Mouse (Mus musculus) forelimb bud, embryonic 11.5 days (tissue): Measurements from ENCODE around the gene Zbtb25.

Experiments used
- DNase-seq: peaks from one replicate; pipeline ENCODE4 v3.0.0-alpha.2; 2012; ENCODE audit warnings: low read depth, low spot score

Zbtb25 gene

DNA sequence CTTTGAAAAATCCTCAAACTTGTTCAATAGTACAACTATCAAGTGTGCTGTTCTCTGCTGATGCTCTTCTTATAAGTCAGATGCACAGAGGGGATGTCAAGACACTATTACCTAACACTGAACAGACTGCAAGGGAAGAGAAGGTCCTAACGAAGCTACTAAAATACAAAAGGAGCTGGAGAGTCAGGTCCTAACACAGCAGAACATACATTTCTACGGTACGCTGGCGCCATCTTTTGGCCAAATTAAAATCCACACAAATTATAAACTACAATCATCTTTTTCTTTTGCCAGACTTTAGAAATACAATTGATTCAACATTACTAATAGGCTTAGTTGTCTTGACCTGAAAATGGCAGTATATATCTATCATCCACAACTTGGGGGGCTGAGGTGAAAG, 28.3 kb downstream of the Zbtb25 start:
- DNase-seq, result peak; percentile 56

DNA sequence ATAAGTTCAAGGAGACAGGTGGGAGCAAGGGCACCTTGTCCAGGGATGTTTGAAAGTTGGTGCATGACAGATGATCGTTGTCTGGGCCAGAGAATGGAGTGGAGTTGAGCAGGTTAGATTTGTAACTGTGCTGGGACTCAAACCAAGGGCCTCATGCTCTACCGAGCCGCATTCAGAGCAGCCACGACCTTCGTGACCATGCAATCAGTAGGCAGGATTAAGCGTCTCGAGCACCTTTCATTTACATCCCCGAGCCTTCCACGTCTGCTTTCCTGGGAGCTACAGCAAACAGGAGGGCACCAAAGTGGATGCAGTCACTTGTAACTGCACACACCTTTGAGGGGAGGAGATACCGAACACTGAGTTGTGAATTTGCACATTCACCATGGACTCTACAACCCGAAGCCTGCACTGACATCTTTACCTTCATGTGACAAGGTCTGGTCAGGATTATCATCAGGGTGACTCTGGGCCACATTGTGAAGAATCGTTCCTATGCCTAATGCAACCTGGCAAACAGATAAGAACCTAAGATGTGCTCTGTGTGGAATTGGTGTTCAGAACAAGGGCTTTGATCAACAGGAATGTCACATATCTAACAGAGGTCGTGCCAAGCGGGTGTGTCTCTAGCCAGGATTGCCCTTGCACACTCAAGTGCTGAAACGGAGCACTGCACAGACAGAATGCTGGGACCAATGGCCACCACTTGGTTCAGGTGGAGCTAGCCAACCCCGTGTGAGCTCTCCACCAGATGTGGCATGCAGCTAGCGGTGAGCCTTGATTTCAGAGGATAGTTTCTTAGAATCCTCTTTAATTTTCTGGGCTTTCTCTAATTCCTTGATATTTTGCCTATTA, 33.1 kb downstream of the Zbtb25 start:
- no peak for DNase-seq

DNA sequence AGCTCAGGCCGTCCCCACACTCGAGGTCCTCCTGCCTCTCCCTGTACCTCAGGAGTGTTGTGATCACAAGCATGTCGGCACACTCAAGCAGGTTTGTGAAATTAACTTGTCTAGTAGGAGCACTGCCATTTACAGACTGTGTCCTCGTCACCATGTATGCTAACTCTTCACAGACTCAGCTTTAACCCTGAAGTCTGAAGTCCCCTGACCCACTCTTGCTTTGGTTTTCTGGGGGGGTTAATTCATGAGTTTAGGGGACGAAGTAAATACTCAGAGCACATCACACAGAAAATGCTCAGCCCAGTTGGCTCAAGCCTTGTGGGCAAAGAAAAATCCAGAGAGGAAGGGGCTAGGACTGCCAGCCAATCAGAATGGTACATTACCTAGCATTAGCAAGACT, 33.8 kb downstream of the Zbtb25 start:
- no peak for DNase-seq

DNA sequence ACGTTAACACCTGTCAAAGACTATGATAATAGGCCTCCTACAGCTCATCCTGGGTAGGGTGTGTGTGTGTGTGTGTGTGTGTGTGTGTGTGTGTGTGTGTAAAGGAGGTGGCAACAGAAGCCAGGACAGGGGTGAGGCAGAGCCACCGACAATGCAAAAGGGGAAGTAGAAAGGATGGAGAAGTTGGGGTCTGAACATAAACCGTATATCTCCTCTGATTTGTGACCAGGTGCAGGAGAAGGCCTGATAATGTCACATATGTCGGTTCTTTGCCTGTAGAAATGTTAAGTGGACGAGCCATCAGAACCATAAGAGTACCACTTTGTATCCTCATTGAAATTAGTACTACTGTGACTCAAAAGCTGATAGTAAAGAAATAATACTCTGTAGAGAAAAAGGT, 35.7 kb downstream of the Zbtb25 start:
- DNase-seq, result no peak

DNA sequence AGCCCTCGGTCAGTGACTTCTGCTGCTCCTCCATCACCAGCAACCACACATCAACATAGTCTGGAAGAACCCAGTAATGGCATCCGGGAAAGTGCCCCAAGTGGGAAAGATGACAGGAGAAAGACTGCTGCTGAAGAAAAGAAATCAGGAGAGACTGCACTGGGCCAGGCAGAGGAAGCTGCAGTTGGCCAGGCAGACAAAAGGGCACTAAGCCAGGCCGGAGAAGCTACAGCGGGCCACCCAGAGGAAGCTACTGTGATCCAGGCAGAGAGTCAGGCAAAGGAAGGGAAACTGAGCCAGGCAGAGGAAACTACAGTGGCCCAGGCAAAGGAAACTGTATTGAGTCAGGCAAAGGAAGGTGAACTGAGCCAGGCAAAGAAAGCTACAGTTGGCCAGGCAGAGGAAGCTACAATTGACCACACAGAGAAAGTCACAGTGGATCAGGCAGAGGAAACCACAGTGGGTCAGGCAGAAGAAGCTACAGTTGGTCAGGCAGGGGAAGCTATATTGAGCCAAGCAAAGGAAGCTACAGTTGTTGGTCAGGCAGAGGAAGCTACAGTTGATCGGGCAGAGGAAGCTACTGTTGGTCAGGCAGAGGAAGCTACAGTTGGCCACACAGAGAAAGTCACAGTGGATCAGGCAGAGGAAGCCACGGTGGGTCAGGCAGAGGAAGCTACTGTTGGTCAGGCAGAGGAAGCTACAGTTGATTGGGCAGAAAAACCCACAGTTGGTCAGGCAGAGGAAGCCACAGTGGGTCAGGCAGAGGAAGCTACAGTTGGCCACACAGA, 40.6 kb downstream of the Zbtb25 start:
- DNase-seq, result no peak

DNA sequence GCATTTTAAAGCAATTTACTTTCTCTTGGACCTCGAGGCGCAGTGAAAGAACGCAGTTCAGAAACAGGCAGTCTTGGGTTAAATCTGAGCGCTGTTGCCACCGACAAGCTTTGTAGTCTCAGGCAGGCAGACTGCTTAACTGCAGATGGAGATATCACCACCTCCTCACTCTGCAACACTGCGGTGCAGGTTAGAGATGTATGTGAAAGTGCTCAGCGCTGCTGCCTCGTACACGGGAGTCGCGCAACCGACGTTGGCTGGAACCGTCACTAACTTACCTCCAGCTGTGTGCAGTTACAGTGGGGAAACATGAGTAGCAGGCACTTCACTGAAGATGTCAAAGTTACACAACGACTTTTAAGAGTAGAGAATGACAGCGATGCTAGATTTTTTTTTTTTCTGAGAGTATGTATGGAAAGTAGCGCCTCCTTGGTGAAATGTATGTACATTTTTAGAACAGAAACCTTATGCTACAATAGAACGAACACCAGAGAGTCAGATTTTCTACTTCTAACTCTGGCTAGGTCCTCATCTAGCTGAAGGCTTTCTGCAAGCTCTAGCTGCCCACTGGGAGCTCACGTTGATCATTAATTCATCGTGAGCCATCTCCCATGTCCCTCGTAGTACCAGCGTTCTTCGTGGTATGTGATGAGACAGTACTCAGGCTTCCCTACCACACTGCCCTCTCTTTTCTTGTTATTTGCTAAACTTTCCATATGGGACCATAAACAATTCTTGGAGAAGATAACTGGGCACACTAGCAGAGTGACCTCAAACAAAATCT, 42.8 kb downstream of the Zbtb25 start:
- no peak for DNase-seq

DNA sequence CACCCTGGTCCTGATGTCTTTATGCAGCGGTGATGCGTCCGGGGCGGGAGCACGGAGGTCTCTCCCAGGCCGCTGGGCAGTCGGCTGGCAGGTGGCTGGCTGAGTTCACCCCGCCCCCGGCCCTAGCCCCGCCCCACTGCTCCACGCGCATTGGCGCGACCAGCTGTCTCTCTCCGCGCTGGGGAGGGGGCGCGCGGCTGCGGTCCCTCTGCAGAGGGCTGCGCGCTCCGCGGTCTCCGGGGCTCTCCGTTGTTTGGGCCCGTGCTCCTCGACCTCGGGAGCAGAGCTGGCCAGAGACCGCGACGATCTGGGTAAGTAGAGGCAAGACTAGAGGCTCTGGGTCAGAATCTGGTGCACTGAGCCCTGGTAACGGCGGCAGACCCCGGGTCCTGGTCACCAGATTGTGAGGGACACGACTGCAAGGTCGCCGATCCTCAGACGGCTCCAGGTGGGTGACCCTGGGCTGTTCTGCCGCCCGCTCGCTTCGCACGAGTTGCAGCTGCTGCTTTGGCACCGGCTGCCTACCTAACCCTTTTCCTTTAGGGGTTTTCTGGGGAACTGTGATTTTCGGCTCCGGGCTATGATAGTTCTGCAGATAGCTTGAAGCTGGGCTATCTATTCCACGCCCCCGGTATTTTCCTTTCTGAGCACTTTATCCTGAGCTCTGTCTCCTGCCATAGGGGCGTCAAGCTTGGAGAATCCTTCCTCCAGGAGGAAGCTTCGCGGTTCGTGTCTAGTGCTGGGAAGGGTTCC, 44.5 kb downstream of the Zbtb25 start, which contains the start of gene Akap5:
TSS of gene Akap5 (plus strand) at position 213 of the 753 bp plus-strand sequence.
- peak; percentile 70 for DNase-seq

DNA sequence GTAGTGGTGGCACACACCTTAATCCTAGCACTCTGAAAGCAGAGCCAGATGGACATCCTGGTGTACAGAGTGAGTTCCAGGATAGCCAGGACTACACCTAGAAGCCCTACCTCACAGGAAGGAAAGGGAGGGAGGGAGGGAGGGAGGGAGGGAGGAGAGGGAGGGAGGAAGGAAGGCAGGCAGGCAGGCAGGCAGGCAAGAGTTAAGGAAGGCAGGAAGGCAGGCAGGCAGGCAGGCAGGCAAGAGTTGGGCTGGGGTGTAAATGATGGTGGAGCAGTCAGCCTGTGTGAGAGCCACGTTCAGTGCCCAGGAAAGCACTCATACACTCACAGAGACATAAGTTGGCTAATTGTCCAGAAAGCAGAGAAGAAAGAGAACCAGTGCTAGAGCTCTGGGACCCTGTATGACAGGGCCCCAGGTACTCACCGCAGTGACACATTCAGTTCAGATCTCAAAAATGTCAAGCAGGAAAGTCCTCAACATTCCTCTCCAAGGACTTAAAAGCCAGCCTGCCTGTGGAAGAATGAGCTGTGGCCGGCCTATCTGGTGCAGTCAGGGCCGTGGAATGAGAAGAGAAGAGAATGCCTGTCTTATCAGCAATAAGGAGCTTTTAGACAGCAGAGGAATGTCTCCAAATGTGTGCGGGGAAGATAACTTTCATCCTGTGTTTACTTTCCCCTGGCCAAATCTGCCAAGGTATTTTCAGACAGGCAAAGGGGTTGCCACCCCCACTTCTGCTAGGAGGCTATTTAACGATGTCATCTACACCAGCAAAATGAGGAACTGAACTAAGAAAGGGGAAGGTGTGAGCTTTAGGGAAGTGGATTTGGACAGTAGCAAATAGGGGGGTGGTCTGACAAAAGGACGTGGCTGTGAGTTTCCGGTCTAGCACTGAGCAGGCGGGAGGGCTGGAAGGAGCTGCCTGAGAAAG, 50.9 kb downstream of the Zbtb25 start:
- DNase-seq, result no peak

DNA sequence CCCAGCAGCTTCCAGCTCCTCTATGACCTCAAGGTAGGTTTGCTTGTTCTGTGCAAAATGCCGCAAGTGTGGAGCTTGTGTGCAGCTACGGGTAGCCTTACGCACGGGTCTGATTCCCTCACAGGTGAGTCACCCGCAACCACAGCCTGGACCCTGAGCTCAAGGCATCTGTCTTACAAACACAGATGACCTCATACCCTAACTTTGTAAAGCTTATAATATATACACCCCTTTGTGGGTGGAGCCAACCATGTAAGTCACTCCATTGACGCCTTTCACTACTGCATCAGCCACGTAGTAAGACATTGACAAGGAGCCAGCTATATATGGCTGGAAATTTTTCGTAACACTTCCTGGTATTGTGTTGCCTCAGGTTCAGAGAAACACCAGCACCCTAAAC, 57.5 kb downstream of the Zbtb25 start:
- DNase-seq, result no peak

DNA sequence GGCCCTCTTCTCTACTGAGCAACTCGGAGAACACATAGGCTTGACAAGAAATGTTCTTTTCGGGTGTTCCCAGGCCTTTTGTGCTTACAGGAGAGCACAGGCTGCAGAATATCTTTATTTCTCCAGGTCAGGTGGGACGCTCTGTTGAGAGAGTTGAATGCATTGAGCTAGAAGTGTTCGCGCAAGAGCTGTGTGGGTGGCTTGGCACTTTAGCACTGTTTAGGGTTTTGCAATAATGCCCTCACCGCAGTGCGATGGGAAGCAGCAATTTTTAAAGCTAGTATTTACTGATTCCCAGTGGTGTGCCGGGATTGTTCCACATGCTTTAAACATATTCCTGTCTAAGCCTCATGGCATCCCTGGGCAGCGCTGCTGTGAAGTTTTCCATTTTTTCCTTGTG, 58.2 kb downstream of the Zbtb25 start:
- no peak for DNase-seq

DNA sequence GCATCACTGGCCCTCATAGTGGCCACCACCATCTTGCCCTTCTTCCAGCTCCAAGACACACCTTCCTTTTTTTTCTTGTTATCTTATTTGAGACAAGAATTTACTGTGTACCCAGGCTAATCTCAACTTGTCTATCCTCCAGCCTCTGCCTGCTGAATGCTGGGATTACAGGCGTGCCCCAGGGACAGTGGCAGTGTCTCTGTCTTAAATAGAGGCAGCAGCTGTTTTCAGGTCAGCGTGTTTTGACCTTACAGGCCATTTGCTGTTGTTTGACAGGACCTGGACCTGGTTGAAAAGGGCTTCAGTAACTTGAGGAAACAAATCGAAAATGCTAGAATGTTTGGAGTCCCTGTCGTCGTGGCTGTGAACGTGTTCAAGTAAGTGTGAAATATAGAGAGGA, 58.8 kb downstream of the Zbtb25 start:
- DNase-seq, result no peak

DNA sequence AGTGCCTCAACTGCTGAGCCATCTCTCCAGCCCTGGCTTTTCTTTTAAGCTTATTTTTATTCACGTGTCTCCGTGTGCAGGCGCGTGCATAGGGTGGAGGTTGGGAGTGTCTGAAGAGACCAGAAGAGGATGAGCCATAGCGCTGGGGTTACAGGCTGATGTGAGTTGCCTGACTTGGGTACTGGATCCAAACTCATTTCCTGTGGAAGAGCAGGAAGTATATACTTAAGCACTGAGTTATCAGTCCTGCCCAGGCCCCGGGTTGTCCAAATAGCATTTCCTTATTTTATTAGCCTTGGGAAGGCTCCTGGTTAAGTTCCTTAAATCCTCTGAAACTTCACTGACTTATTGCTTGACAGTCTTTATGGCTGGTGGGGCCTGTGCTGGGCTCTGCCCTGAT, 59.4 kb downstream of the Zbtb25 start:
- no peak for DNase-seq

DNA sequence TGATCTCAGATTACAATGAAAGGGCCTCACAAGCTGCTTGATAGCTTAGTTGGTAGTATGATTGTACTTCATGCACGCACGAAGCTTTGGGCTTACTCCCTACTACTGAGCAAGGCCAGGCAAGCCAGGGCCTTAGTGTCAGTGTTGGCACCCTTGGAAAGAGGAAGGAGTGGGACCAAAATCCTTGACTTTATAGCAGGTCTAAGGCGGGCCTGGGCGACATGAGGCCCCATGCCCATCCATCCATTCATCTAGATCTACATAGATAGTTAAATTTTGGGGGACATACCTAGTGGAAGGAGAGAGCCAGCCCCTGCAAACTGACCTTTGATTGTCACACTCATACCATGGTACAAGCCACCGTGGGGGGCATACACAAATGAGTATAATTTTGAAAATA, 61.0 kb downstream of the Zbtb25 start:
- DNase-seq, result no peak

DNA sequence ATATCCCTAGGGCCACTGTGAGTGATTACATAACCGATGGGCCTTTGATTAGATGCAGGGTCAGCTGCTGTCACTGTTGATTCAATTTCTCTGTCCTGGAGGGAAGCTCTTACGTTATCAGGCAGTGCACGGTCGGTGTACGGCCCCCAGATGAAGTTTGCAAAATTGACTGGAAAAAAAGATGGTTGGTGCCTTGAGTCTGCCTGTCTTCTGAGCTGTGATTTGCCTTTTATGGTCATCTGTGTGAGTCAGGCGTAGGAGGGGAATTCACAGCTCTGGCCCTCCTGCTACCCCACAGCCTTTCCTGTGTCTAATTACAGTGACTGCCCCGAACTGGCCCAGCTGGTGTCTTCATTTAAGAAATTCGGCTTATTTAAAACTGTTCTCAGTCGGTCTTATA, 61.4 kb downstream of the Zbtb25 start:
- DNase-seq, result no peak

DNA sequence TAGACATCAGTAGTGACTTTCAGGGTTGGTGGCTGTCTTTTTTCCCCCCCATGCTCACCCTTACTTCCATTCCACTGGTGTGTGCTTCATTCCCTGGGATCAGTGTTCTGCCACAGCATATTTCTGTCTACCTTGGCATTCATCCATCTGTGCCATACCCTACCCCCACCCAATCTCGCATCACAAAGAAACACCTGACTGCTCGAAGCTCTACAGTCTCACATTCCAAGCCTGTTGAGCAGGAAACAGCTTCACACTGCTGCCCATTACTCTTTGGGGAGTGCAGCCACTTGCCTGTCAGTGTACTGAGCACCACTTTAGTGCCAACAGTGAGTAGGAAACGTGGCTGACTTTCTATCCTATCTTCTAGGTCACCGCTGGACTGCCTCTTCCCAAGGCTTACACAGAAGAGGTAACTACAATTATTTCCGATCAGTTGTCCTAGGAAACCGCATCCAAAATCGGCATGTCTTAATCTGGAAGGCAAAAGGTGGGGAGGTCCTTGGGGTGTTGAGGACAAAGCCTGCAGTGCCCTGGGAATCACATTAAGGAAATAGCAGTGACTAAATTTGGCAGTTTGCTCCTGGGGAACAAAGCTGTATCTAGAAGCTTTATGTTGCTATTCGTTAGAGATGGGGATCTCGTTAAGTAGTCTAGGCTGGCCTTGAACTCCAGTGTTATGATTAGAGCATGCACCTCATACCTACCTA, 62.4 kb downstream of the Zbtb25 start:
- DNase-seq, result no peak

DNA sequence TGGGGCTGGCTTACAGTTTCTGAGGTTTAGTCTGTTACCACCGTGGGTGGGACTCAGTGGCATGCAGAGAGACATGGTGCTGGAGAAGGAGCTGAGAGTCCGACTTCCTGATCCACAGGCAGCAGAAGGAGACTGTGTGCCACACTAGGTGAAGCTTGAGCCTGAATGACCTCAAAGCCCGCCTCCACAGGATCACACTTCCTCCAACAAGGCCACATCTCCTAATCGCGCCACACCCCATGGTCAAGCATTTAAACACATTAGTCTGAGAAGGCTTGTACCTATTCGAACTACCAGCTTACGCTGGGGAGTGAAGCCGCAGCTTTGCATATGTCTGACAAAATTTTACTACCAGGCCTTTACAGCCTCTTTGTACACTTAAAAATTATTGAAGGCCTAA, 64.3 kb downstream of the Zbtb25 start:
- DNase-seq, result no peak

DNA sequence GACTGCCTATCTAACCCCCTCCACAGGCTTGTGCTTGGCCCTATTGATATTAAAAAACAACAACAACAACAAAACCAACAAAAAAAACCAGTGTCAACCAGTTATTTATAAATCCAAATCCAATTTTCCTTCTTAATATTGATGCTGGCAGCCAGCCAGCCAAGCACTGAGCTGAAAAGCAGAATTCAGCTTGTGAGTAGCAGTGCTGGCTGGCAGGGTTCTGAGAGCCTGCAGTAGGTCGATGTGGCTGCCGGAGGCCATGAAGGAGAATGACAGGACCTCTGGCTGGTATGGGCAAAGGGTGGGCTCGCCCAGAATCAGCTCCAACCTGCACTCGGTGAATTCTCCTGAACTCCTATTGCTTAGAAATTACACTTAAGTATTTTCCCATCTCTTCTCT, 65.2 kb downstream of the Zbtb25 start:
- no peak for DNase-seq

DNA sequence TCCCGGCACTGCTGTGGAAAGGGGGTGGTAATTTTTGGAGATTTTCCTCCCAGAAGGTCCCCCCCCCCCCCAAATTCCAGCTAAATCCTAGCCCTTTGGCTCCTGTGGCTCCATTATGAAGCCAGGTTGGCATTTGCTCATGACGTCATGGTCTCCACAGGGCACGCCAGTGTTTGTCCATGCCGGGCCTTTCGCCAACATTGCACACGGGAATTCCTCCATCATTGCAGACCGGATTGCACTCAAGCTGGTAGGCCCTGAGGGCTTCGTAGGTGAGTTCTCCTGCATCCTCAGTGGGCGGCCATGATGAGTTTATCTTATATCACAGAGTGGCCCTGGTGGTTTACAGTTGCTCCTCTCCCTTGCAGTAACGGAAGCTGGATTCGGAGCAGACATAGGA, 65.9 kb downstream of the Zbtb25 start:
- DNase-seq, result no peak

DNA sequence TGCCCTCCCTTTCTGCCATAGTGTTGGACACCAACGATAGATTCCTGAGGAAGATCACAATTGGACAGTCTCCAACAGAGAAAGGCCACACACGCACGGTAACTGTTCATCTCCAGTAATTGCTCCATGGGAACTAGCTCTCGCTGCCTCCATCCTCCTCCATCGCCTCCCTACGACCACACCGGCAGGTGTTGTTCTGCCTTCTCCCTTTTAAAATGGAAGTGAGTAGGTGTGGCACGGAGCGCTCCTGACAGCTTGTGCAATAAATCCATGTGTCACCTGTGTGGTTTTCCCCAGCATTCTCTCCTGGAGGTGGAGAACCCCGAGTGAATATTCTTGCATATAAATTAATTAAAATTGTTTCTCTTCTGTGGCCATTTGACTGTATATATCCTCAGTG, 69.0 kb downstream of the Zbtb25 start:
- no peak for DNase-seq
